Mouse (Mus musculus): ENCODE data around the gene Vangl2.

The Vangl2 gene

GRCm38 (mm10) chr1:171966054-171966790, 62.0 kb downstream of the Vangl2 start:
- POLR2A ChIA-PET: no interaction called here

GRCm38 (mm10) chr1:171963613-171964012, 64.6 kb downstream of the Vangl2 start:
- POLR2A ChIA-PET: no interaction called here

More at GRCm38 (mm10) chr1:171966054-171966790, 62.0 kb downstream of the Vangl2 start:
- CTCF ChIA-PET: interaction anchor here in 1 of 4 experiments (0.5 to 0.7 kb wide), 2 partner anchors 15 to 27 kb away, joined by 3 to 4 read pairs; no protein-coding TSS in a partner anchor

DNA sequence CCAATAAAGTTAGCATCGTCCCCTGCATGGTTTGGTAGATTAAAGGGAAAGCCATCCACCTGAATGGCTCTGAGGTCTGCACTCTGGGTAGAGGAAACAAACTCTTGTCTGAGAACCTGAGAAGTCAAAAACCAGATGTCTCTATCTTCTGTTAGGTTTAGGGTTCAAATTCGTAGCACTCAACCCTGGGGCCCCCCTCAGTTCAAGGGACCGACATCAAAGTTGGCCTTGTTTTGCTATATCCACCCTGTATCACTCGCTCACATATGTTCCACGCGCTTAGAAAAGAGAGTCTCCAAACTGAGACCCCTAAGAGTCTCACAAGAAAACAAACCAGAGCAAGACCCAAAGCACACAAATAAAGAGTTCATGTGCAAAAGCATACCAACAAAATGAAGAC, 66.5 kb downstream of the Vangl2 start:
- CTCF ChIA-PET: no interaction called here
- POLR2A ChIA-PET: no interaction called here

More at GRCm38 (mm10) chr1:171963613-171964012, 64.6 kb downstream of the Vangl2 start:
- CTCF ChIA-PET: interaction anchor here in 1 of 4 experiments (1.3 kb wide), 1 partner anchor 11 kb away, joined by 3 read pairs; no protein-coding TSS in a partner anchor

DNA sequence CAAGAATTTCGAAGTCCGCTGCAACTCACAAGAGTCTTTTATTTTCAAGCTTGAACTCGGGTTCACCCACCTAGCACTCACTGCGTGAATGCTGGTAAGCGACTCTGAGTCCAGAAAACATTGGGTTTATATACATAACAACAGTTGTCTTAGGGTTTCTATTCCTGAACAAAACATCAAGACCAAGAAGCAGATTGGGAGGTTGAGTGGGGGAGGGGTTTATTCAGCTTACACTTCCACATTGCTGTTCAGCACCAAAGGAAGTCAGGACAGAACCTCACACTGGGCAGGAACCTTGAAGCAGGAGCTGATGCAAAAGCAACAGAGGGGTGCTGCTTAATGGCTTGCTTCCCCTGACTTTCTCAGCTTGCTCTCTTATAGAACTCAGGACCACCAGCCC, 67.5 kb downstream of the Vangl2 start:
- CTCF ChIA-PET: interaction anchor here in 2 of 4 experiments (0.5 to 1.8 kb wide), 4 partner anchors 40 to 405 kb away, joined by 3 to 6 read pairs (median 4); no protein-coding TSS in a partner anchor
- POLR2A ChIA-PET: interaction anchor here in 1 of 4 experiments (0.8 to 1.0 kb wide), 2 partner anchors 10 to 100 kb away, joined by 3 read pairs; no protein-coding TSS in a partner anchor

- ChIA-PET POLR2A (no interaction called here), CTCF (no interaction called here)
These were observed 70.8 kb downstream of the Vangl2 start for GRCm38 (mm10) chr1:171957411-171957810.

GRCm38 (mm10) chr1:171955071-171955470, 73.2 kb downstream of the Vangl2 start:
- ChIA-PET CTCF (no interaction called here), POLR2A (no interaction called here)

Measured in embryonic stem cell, embryonic (primary cell).